Mouse (Mus musculus): ENCODE measurements around the gene E2f8. TPM values are rescaled to one million over a fixed set of nuclear protein-coding genes. Genes with fewer than 3 reads are reported as not detected.

E2f8 gene
- polyA plus RNA-seq, 1 experiment from 2014 or later = 22.6 TPM

- WGBS = 69% methylated on average over 11 of the region's 11 CpGs
- H3K9ac ChIP-seq = no peak within 1 kb of the TSS
- H3K27me3 ChIP-seq (replicated peaks) = no peaks in the 10 kb centered on the region
- H3K4me3 ChIP-seq (replicated peaks) = no peak within 1 kb of the TSS
- H3K4me2 ChIP-seq = no peak within 1 kb of the TSS
- no peaks in the 10 kb centered on the region for H3K4me1 ChIP-seq
- no peak within 1 kb of the TSS for H3K27ac ChIP-seq
- ATAC-seq (ENCODE audit: insufficient read depth, low FRiP score, low read depth) = no peak
- no peaks in the 10 kb centered on the region for H3K9me3 ChIP-seq
- no peaks in the 10 kb centered on the region for H3K36me3 ChIP-seq
Observed at GRCm38 (mm10) chr7:48847820-48848650, 33.4 kb downstream of the E2f8 start, which contains the start of gene Csrp3. TSS of gene Csrp3 (minus strand) at chr7:48848033.

- no peaks in the 10 kb centered on the region for H3K9me3 ChIP-seq
- no peak overlapping the region for H3K4me3 ChIP-seq (replicated peaks)
- no peaks in the 10 kb centered on the region for H3K36me3 ChIP-seq
- WGBS = 75% methylated on average over 6 of the region's 6 CpGs
- H3K4me2 ChIP-seq = no peak overlapping the region
- H3K9ac ChIP-seq = no peak overlapping the region
- ATAC-seq (ENCODE audit: insufficient read depth, low FRiP score, low read depth) = no peak
- no peaks in the 10 kb centered on the region for H3K4me1 ChIP-seq
- H3K27me3 ChIP-seq (replicated peaks) = no peaks in the 10 kb centered on the region
- no peak overlapping the region for H3K27ac ChIP-seq
Observed at GRCm38 (mm10) chr7:48846755-48847154, 34.6 kb downstream of the E2f8 start.

GRCm38 (mm10) chr7:48845213-48845973 lies 36.0 kb downstream of the E2f8 start:
- Histone ChIP-seq H3K4me2 (no peak overlapping the region), H3K4me3 (replicated peaks) (no peak overlapping the region), H3K27me3 (replicated peaks) (no peaks in the 10 kb centered on the region), H3K36me3 (no peaks in the 10 kb centered on the region), H3K4me1 (no peaks in the 10 kb centered on the region), H3K27ac (0 out of 2 replicates have a peak overlapping the region, but pooled peaks have one; percentile 18), H3K9ac (no peak overlapping the region), H3K9me3 (no peaks in the 10 kb centered on the region)
- 66% methylated on average over 12 of the region's 12 CpGs for WGBS
- ATAC-seq (ENCODE audit: insufficient read depth, low FRiP score, low read depth) = peak; percentile 35; the same call in 1 of the 2 replicates

- H3K36me3 ChIP-seq = no peaks in the 10 kb centered on the region
- no peaks in the 10 kb centered on the region for H3K9me3 ChIP-seq
- ATAC-seq (ENCODE audit: insufficient read depth, low FRiP score, low read depth) = no peak
- no peak overlapping the region for H3K9ac ChIP-seq
- no peak overlapping the region for H3K27ac ChIP-seq
- 87% methylated on average over 5 of the region's 5 CpGs for WGBS
- H3K4me2 ChIP-seq = no peak overlapping the region
- no peaks in the 10 kb centered on the region for H3K4me1 ChIP-seq
- no peak overlapping the region for H3K4me3 ChIP-seq (replicated peaks)
- no peaks in the 10 kb centered on the region for H3K27me3 ChIP-seq (replicated peaks)
Observed at GRCm38 (mm10) chr7:48843541-48843940, 37.9 kb downstream of the E2f8 start.

- Histone ChIP-seq H3K27me3 (replicated peaks) (no peaks in the 10 kb centered on the region), H3K27ac (no peak overlapping the region), H3K36me3 (no peaks in the 10 kb centered on the region), H3K9me3 (no peaks in the 10 kb centered on the region), H3K4me1 (no peaks in the 10 kb centered on the region), H3K4me3 (replicated peaks) (no peak overlapping the region), H3K9ac (no peak overlapping the region), H3K4me2 (no peak overlapping the region)
- ATAC-seq (ENCODE audit: insufficient read depth, low FRiP score, low read depth) = no peak
- WGBS = 74% methylated on average over 3 of the region's 3 CpGs
Observed at GRCm38 (mm10) chr7:48842353-48842752, 39.0 kb downstream of the E2f8 start.

- Histone ChIP-seq H3K9me3 (no peaks in the 10 kb centered on the region), H3K4me3 (replicated peaks) (no peak overlapping the region), H3K27me3 (replicated peaks) (no peaks in the 10 kb centered on the region), H3K36me3 (no peaks in the 10 kb centered on the region), H3K4me1 (no peaks in the 10 kb centered on the region), H3K27ac (no peak overlapping the region), H3K4me2 (no peak overlapping the region), H3K9ac (no peak overlapping the region)
- WGBS = 70% methylated on average over 4 of the region's 4 CpGs
- ATAC-seq (ENCODE audit: insufficient read depth, low FRiP score, low read depth) = no peak
Observed at GRCm38 (mm10) chr7:48841538-48841937, 39.9 kb downstream of the E2f8 start.

- no peak for ATAC-seq (ENCODE audit: insufficient read depth, low FRiP score, low read depth)
- Histone ChIP-seq H3K27me3 (replicated peaks) (no peaks in the 10 kb centered on the region), H3K9ac (no peak overlapping the region), H3K9me3 (no peaks in the 10 kb centered on the region), H3K4me3 (replicated peaks) (no peak overlapping the region), H3K36me3 (no peaks in the 10 kb centered on the region), H3K4me1 (no peaks in the 10 kb centered on the region), H3K27ac (no peak overlapping the region), H3K4me2 (no peak overlapping the region)
- 60% methylated on average over 2 of the region's 2 CpGs for WGBS
Observed at GRCm38 (mm10) chr7:48840545-48840944, 40.9 kb downstream of the E2f8 start.

GRCm38 (mm10) chr7:48838434-48838833 lies 43.0 kb downstream of the E2f8 start:
- H3K4me3 ChIP-seq (replicated peaks) = no peak overlapping the region
- no peaks in the 10 kb centered on the region for H3K4me1 ChIP-seq
- no peaks in the 10 kb centered on the region for H3K36me3 ChIP-seq
- no peaks in the 10 kb centered on the region for H3K27me3 ChIP-seq (replicated peaks)
- no peak overlapping the region for H3K27ac ChIP-seq
- H3K9me3 ChIP-seq = no peaks in the 10 kb centered on the region
- no peak overlapping the region for H3K9ac ChIP-seq
- no peak for ATAC-seq (ENCODE audit: insufficient read depth, low FRiP score, low read depth)
- H3K4me2 ChIP-seq = no peak overlapping the region
- 67% methylated on average over 2 of the region's 2 CpGs for WGBS

GRCm38 (mm10) chr7:48836949-48837348 lies 44.4 kb downstream of the E2f8 start:
- Histone ChIP-seq H3K27ac (no peak overlapping the region), H3K4me3 (replicated peaks) (no peak overlapping the region), H3K9me3 (no peaks in the 10 kb centered on the region), H3K4me2 (no peak overlapping the region), H3K36me3 (no peaks in the 10 kb centered on the region), H3K9ac (no peak overlapping the region), H3K27me3 (replicated peaks) (no peaks in the 10 kb centered on the region), H3K4me1 (no peaks in the 10 kb centered on the region)
- WGBS = 62% methylated on average over 6 of the region's 6 CpGs
- ATAC-seq (ENCODE audit: insufficient read depth, low FRiP score, low read depth) = no peak

- H3K27me3 ChIP-seq (replicated peaks) = no peaks in the 10 kb centered on the region
- 76% methylated on average over 12 of the region's 12 CpGs for WGBS
- H3K9me3 ChIP-seq = no peaks in the 10 kb centered on the region
- H3K4me2 ChIP-seq = no peak overlapping the region
- H3K4me3 ChIP-seq (replicated peaks) = no peak overlapping the region
- ATAC-seq (ENCODE audit: insufficient read depth, low FRiP score, low read depth) = no peak
- H3K4me1 ChIP-seq = no peaks in the 10 kb centered on the region
- H3K9ac ChIP-seq = no peak overlapping the region
- no peaks in the 10 kb centered on the region for H3K36me3 ChIP-seq
- no peak overlapping the region for H3K27ac ChIP-seq
Observed at GRCm38 (mm10) chr7:48834989-48835626, 46.3 kb downstream of the E2f8 start.

GRCm38 (mm10) chr7:48834371-48834970 lies 46.9 kb downstream of the E2f8 start:
- whole genome bisulfite sequencing = 62% methylated on average over 4 of the region's 4 CpGs
- H3K27ac ChIP-seq = no peak overlapping the region
- no peak for ATAC-seq (ENCODE audit: insufficient read depth, low FRiP score, low read depth)
- no peaks in the 10 kb centered on the region for H3K9me3 ChIP-seq
- no peak overlapping the region for H3K9ac ChIP-seq
- H3K4me3 ChIP-seq (replicated peaks) = no peak overlapping the region
- H3K27me3 ChIP-seq (replicated peaks) = no peaks in the 10 kb centered on the region
- H3K4me1 ChIP-seq = no peaks in the 10 kb centered on the region
- H3K36me3 ChIP-seq = no peaks in the 10 kb centered on the region
- H3K4me2 ChIP-seq = no peak overlapping the region

Data from stomach, embryonic 15.5 days (tissue).